Mouse (Mus musculus) lung, postnatal 0 days (tissue): Measurements from ENCODE around the gene Sapcd2.

Source experiments
- CTCF ChIP-seq: IDR thresholded peaks from 2 replicates; pipeline ENCODE4 v1.5.1; 2016; ENCODE audit warnings: antibody characterized with exemption, mild to moderate bottlenecking
- EP300 ChIP-seq: IDR thresholded peaks from 2 replicates; pipeline ENCODE4 v1.6.1; 2016; ENCODE audit warnings: antibody characterized with exemption, mild to moderate bottlenecking, control low read depth

DNA sequence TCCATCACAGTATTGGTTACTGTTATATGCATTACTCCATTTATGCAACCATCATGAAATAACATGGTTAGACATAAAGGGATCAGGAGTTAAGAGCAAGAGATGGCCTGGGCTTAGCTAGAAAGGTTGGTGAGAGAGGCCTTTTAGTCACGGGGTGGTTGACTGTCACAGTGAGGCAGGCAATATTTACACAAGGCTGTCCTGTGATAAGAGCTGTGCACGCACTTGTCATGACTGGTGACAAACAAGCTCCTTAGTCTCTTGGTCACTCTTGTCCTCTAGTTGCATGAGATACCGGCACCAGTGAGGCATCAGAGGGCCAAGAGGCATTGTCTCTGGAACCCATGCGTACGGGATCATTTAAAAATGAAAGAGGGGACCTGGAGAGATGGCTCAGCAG lies 12.4 kb downstream of the Sapcd2 start:
- TF ChIP-seq CTCF (no peak), EP300 (no peak)
